Mouse (Mus musculus): Measurements from ENCODE around the gene AB124611.

DNA sequence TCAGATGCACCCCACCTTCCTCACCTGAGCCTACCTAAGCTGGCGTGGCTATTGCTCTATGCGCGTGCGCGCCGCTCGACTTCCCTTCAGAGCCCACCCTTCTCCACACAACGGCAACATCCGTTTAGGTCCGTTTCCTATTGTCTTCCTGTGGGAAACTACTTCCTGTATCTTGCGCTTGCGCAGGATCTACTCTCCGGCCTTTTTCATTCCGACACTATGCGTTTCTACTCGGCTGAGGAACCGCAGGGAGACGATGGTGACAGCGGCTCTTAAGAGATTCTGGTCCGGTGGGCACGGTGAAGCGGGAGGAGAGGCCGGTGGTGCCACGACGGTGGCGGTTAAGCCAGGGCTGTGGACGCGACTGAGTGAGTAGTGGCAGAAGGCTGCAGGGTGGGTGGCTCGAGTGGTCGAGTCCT lies 66.7 kb downstream of the AB124611 start, which contains the start of the genes Timm29 and Yipf2:
- TF ChIP-seq CTCF (IDR thresholded peaks at IDR 0.05; ENCODE audit: low read depth) (no peak), EP300 (IDR thresholded peaks at IDR 0.05; ENCODE audit: low read depth) (no peak)
